Mouse (Mus musculus) yolk sac, embryonic 10.5 days (tissue): ENCODE data around the gene Rbm47.
A peak's percentile ranks its signal among the peaks of the same experiment; 100 is the strongest.

Experiments used
- DNase-seq: peaks from one replicate; pipeline ENCODE4 v3.0.0-alpha.2; 2017; ENCODE audit warnings: low spot score

The Rbm47 gene

DNA sequence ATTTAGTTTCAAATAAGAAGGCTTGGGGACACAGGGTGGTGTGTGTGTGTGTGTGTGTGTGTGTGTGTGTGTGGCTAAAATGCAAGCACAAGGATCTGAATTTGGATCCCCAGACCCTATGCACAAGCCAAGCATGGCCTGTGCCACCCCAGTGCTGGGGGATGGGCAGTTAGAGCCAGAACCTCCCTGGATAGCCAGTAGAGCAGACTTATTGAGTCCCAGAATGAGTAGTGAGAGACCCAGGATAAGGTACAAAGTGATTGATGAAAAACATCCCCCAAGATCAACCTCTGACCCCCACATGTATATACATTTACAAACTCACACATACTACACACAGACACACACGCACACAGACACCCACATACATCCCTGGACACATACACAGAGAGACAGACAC is 86.6 kb downstream of the Rbm47 start:
- DNase-seq = no peak

DNA sequence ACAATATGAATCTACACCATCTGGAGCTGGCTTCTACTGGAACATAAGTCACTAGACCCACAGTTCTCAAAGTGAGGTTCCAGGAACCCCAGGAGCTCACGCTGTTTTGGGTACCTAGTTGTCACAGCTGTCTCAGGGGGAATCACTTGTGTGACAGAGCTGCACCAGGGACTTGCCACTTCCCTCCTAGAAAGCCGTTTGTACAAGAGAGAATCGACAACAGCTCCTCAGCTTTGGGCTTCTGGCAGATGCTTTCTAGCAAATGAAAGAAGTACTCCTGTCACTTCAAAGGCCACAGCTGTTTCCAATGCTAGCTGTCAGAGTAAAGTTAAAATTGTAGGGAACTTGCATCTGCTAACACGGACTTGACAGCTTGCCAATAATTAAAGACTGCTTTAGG is 87.4 kb downstream of the Rbm47 start:
- no peak for DNase-seq

DNA sequence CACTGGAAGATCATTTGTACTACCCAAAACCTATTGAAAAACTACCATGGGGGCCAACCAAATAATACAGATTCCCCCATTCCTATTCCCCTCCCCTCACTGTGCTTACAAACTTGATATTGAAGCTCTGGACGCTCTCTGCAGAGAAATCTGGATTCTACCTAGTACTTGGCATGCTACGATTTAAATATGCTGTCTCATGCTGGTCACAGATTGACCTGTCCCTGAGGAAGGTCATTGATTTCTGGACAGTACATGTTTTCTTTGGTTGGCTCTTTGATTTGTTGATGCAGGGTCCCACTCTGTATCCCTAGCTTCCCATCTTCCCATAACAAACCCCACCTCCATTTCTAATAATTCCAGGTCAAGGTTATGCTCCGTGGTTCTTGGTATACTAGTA is 88.4 kb downstream of the Rbm47 start:
- DNase-seq = no peak

DNA sequence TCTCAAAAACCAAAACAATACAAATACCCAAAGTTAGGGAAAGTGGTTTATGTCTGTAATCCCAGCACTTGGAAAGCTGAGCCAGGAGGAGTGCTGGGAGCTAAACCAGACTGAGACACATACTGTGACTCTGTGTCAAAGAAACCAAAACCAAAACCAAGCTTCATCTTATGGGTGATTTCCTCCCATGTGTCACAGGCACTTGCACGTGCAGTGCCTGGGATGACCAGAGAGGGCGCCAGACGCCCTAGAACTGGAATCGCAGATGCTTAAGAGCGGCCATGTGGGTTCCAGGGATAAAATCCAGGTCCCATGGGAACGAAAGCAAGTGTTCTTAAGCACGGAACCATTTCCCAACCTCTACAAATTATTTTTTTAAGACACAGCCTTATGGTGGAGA is 89.6 kb downstream of the Rbm47 start:
- peak; percentile 45 for DNase-seq

DNA sequence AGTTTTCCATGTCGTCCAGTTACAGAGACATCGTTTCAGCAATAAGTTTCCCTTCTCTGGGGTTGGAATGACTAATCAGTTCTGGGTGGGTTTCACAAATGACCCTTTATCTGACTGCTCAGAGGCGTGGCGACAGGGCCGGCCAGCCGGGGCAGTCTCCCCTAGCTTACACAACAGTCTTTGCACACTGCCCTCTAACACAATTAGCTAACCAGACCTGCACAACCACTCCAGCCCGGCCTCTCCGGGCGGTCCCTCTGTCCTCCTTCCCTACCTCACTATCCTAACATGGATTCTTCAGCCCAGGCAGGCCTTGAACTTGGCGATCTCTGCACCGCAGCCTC is 90.7 kb downstream of the Rbm47 start:
- DNase-seq = peak; percentile 86

DNA sequence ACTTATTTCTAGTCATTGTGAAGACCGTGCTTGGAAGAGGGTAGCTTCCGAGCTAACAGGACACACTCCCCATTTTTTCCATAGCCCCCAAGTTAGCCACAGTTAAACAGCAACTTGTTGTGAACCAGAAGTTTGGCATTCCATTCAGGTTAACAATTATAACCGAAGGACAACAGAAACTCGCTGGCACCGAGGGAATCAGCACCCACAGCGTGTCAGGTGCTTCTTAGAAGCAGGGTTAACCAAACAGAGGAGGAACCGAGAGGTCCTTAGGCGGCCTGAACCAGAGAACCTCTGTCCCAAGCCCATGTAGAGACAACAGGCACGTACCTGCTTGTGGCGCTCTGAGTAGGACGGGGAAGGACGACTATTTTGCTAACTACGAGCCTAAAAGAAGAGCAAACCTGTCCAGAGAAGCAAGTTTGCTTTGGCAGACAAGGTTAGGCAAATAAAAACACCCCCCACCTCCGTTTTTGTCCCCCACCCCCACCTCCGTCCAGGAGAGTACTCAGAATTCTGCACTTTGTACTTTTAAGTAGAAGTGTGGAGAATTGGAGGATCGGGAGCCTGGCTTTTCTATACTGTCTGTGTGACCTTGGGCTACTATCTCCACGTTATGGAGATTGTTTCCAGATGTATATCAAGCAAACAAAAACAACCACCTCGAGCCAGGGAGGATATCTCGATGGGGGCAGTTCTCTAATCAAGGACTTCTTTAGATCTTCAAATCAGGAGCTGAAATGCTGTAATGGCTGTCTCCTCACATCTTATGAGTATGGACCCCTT is 91.3 kb downstream of the Rbm47 start:
- peak; percentile 83 for DNase-seq

DNA sequence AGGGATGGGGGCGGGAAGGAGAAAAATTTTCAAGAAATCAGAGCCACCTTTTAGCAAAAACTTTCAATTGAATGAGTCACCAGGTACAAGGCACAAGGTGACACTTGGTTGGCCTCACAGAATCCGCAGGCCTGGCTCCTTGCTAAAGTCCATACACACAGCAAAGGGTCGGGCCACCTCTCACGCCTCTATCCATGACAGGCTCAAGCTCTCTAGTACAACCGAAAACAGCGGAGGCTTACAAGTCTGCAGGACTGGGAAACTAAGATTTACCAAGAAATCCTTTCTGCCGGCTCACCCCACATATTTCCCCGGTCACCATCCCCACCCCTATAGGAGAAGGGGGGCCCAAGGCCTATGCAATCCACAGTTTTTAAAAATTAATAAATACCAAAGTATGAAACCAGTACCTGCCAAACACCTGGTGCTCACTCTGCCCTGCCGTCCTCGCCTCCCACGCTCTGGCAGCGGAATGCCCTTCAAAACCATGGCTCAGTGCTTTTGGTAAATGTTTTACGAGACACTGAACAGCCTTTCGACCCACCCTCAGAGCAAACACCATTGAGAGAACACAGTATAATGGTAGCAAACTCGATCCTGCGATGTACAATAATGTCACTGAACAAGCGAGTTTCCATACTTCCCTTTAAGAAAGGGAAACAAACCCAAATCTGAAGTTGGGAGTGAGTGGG is 92.2 kb downstream of the Rbm47 start:
- peak; percentile 75 for DNase-seq

DNA sequence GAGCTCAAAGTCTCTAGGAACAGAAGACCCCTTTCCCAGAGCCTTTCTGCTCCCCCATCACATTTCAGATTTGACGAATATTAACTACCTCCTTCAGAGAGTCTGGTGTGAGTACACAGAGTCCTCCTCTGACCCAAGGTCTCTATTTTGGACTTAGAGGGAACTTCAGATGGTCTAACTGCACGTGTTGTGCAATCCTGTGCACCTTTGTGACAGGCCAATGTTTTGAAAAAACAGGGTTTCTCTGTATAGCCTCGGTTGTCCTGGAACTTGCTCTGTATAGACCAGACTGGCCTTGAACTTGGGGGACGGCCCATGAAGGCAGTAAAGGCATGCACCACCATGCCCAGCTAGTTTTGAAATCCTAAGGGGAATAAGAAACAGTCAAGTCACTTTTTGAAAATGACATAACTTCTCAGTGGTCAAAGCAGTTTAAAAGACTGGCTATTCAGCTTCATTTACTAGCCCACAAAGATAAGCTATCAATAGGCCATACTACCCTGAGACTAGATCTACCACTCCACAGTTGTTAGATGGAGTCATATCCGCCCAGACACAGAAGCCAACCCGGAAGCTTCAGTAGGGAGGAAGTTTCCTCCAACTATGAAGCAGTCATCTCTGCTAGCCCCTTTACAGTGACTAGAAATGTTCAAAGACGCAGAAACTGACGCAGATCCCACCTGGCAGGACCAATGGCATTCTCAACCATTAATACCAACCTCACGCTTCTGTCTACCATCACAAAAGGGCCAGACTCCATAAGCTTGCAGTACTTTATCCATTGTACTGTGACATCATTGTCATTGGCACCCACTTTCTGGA is 93.3 kb downstream of the Rbm47 start:
- DNase-seq = peak; percentile 53

DNA sequence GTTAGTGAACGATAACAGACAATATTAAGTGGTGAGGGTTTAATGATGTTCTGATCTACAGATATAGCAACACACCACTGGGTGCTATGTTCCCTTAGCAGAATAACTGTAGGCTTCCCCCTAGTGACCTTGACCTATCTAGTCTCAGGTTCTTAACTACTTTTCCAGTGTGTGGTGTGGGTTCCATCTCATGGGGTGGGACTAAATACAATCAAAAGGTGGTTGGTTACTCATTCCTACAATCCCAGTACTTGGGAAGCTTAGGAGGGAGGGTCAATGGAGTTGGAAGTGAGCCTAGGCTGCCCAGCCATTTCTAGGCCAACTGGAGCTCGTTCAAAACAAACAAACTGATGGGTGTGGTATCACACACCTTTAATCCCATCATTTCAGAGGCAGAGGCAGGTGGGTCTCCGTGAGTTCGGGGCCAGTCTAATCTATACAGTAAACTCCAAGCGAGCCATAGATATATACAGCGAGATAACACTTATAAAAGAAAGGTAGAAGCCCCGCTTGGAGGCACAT is 94.4 kb downstream of the Rbm47 start:
- no peak for DNase-seq

DNA sequence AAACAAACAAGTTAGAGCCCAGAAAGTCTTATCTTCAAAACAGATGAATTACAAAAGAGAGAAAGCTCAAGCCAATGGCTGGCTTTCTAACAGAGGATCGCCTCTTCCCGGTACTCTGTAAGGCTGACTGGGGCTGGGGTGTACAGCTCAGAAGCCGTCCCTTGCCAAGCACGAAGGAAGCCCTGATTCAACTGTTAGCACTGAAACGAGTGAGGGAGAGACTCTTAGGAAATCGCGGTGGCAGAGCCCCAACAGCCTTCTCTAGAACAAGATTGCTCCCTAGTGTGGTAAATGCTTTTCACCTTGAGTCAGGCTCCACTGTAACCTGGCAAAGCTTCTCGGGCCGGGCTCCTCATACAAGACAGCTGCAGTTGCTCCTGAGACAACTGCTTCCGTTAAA is 95.5 kb downstream of the Rbm47 start:
- DNase-seq = peak; percentile 24

DNA sequence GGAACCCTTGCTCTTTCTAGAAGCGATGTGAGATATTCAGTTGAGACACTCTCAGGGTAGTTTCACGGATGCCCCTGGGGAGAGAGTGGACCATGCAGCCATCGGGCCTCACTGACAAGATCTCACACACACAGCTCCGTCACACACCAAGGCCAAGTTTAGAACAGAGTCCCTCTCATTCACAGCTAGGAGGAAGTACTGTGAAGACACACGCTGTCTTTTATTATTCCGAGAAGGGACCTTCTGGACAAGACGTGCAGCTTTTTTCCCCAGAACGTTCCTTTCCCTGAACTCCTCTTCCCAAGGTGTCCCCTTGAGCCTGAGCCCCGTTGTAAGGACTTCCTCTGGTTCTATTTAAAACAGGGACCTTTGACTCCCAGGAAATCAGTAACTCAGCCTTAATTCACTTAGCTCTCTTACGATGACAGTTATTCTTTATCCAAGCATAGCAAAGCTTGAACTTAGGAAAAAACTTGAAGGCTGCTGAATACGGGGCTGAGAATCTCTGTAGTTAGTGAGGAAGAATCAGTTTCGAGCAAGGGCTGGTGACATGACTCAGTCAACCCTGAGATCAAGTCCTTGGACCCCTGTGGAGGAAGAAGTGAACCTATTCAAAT is 96.1 kb downstream of the Rbm47 start:
- peak; percentile 34 for DNase-seq

DNA sequence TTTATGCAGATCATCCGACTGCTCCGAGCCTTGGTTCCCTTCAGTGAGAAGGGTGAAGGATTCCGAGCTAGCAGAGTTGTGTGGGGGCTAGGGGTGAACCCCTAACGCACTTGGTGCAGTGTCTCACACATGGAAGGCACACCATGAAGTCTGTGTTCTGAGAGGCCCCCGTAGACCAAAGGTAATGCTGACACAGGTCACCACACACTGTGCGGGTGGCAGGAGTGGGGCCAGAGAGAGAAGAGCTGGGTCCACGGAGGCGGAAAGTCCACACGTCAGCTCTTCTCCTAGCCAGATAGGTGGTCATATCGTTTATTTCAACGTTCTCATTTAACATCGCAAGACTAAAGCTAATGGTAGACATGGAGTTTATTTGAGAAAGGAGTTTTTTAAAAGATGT is 97.0 kb downstream of the Rbm47 start:
- DNase-seq = no peak

DNA sequence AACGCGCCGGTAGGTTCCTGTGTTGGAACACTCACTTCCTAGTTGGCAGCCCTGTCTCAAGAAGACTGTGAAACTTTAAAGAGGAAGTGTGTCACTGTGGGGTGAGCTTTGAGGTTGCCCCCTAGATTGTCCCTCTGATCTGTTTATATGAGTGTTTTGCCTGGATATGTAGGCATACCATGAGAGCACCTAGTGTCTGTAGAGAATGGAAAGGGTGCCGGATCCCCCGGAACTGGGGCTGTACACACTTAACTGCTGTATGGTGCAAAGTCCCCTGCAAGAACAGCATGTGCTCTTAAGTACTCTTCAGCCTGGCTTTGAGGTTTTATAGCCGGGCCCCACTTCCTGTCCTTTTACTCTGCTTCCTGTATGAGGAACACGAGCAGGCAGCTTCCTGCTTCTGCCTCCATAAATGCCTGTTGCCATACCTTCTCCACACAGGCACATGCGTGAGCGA is 97.9 kb downstream of the Rbm47 start:
- peak; percentile 52 for DNase-seq

DNA sequence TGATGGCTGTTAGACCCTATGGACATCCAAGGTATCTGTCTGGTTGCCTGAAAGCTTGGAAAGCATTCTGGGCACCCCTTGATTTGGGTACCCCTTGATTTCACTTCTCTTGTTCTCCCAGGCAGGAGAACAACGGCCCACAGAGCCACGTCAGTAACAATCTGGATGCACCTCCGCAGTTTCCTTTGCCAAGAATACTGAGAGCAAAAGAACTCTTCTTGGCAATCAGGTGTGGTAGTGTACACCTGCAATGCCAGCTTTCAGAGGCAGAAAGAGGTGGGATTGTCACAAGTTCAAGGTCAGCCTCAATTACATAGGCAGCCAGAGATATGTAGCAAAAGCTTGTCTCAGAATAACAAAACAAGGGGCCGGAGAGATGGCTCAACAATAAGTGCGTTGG is 98.7 kb downstream of the Rbm47 start:
- no peak for DNase-seq

DNA sequence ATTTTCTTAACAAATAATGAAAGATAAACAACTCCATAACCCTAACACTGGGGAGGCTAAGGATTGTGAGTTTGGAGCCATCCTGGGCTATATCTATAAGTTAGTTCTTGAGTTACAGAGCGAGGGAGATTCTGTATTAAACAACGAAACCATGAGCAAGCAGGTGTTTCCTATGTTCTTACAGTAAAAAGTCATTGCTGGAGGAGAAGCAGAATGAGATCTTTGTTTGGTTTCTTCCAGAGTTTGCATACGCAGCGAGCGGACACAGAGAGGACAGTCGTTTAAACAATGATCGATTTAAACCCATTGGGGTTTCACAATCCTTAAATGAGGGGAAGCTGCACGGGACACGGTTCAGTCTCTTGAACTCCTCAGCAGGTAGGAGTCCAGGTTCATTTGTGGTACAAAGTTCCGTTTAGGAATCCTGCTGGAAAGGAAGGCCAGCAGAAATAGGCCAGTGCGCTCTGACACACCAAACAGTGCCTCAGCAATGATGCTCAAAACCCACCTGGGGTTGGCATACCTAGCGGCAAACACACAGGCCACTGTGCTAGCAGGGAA is 99.2 kb downstream of the Rbm47 start:
- peak; percentile 52 for DNase-seq

DNA sequence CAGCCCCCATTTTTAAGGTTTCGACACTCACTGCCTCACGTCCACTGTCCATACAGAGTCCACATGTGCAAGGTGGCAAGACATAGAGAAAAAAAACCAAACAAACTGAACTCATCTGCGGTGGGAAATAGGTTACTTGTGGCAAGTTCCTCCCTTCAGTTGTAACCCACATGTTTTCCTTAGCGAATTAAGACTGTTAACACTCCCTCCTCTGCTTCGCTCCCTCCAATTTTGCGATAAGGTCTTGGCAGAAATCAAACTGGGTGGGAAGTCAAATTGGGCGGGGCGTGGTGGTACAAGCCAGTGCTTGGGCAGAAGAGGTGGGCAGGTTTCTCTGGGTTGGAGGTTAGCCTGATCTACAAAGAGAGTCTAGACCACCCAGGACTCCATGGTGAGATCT is 101.2 kb downstream of the Rbm47 start:
- DNase-seq = no peak

DNA sequence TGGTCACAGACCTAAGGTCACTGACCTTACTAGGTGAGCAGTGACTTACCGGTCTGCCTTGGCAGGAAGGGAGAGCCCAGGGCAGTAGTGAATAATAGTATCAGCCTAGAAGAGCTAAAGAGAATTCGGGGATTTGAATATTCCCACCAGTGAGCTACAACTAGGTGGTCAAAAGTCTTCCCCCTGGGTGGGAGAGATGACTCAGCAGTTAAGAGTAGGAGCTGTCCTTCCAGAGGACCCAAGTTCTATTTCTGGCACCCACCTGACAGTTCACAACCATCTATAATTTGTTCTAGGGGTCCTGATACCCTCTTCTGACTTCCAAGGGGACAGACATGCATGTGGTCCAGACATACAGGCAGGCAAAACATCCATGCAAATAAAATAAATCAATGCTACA is 102.6 kb downstream of the Rbm47 start:
- DNase-seq = no peak

DNA sequence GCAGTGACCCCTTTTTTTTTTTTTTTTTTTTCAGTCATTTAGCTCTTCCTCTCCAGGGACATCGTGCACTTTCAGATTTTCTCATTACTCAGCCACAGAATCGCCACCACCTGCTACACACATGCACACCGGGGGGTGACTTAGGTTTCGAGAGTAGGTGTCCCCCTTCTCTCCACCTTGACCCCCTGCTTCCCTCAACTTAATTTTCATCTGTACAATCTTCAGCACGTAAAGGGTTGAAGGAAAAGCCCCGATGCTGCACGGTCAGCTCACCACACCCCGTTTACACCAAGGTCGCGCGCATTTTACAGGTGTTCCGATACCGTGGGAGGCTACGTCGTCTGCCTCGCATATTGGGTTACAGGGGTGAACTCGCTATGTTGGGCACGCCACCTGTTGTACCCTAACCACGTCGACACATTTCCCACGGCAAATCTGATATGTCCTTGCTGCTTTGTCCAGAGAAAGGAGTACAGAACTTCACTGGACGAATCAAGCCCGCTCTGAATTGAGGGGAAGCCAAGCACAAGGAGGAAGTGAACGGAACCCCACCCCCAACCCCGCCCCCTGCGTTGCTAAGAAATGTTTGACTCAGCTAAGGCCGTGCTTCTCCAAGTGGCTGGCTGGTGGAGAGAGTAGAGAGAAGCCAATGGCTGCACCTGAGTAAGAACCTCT is 103.3 kb downstream of the Rbm47 start:
- DNase-seq = peak; percentile 79

DNA sequence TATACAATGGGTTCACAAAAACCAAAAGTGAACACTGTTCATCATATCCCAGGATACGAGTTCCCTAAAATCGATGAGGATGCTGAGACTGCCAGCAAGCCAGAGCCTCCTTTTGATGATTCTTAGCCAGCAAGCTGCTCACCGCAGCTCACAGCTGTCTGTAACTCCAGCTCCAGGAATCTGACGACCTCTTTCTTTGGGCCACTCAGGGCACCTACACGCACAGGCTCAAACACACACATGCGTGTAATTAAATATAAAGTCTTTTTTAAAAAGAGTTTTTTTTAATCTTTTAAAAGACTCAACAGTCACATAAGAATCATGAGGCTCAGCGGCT is 103.8 kb downstream of the Rbm47 start:
- no peak for DNase-seq

DNA sequence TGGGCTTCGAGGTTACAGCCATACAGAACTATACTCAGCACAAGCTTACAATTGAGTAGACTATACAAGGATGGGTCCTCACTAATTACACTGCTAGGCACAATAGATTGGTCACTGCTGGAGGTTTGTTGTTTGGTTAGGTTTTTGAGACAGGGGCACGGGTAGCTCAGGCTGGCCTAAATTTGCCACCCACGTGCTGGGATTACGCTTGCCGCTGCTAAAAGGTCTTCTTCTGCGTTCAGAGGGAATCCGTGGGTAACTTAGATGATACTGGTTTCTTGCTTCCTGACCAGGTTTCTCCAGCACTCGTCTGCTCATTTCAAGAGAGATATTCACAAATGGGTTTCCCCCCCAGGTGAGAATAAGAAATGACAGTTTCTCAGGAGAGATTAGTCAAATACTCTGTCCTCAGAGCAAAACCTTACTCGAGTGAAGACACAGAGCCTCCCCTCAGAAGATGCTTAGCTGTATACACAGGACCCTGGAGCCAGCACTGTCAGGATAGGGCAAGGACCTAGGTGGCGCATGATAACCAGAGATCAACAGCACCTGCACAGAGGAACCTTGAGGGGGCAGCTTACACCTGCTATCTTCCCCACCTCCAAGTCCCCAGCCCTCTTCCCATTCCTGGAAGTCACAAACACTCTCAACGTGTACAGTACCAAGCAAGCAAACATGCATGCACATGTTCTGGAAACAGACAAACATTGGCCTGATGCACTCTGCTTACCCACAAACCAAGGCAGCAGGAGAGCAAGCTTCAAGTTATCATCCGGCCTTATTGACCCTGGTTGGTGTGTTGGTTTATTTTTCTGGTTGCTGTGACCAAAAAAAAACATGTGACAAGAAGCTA is 104.6 kb downstream of the Rbm47 start:
- DNase-seq = no peak

DNA sequence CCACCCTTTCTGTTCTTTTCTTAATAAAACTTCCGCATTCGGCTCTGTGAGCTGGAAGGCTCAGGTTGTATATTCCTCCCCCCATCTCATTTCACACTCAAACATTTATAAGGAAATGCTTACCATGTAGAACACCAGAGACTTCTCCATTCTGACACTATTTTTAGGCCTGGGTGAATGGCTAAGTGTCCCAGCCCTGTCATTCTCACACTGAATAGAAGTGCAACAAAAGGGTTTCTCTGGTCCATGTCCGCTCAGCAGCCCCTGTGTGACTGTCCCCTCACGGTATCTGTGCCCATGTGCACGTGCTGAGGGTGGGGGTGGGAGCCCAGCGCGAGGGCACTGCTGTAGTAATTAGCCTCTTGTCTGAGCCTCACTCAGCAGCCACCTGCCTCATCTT is 105.7 kb downstream of the Rbm47 start:
- no peak for DNase-seq
